Mouse (Mus musculus): ENCODE measurements around the gene Haus4. TPM values are rescaled to one million over a fixed set of nuclear protein-coding genes. Genes with fewer than 3 reads are reported as not detected.

Haus4 gene
- total and polyA plus RNA-seq, 2 experiments from 2014 or later, result 21.2 to 28.9 TPM

GRCm38 (mm10) chr14:54528446-54529111 is 25.8 kb downstream of the Haus4 start:
- Histone ChIP-seq H3K36me3 (ENCODE audit: insufficient read depth, low read length) (no peaks in the 10 kb centered on the region), H3K4me2 (ENCODE audit: low read depth, low read length) (0 out of 2 replicates have a peak overlapping the region, but pooled peaks have one; percentile 2), H3K9ac (replicated peaks; ENCODE audit: low read length) (no peak overlapping the region), H3K27ac (no peak overlapping the region), H3K9me3 (ENCODE audit: low read length) (no peaks in the 10 kb centered on the region), H3K27me3 (ENCODE audit: insufficient read depth, low read length) (no peaks in the 10 kb centered on the region), H3K4me3 (ENCODE audit: low read length) (no peak overlapping the region), H3K4me1 (ENCODE audit: insufficient read depth, low read length) (no peaks in the 10 kb centered on the region)
- 20% methylated on average over 17 of the region's 17 CpGs for WGBS
- peak; percentile 83 for TF ChIP-seq CTCF (IDR thresholded peaks at IDR 0.05; ENCODE audit: low read depth)
- ATAC-seq (peak; percentile 72), DNase-seq (ENCODE audit: low spot score) (peak; percentile 89)

- H3K9me3 ChIP-seq (ENCODE audit: low read length), result no peaks in the 10 kb centered on the region
- H3K4me3 ChIP-seq (ENCODE audit: low read length), result peak overlapping the region; percentile 43
- H3K4me1 ChIP-seq (ENCODE audit: insufficient read depth, low read length), result no peaks in the 10 kb centered on the region
- no peaks in the 10 kb centered on the region for H3K27me3 ChIP-seq (ENCODE audit: insufficient read depth, low read length)
- peak; percentile 19 for ATAC-seq
- WGBS, result 22% methylated on average over 5 of the region's 5 CpGs
- peak overlapping the region; percentile 72 for H3K4me2 ChIP-seq (ENCODE audit: low read depth, low read length)
- TF ChIP-seq CTCF (IDR thresholded peaks at IDR 0.05; ENCODE audit: low read depth), result no peak
- DNase-seq (ENCODE audit: low spot score), result no peak
- H3K9ac ChIP-seq (replicated peaks; ENCODE audit: low read length), result no peak overlapping the region
- peak overlapping the region; percentile 78; the same call in 1 of the 2 replicates for H3K27ac ChIP-seq
- H3K36me3 ChIP-seq (ENCODE audit: insufficient read depth, low read length), result no peaks in the 10 kb centered on the region
Observed at GRCm38 (mm10) chr14:54528007-54528393, 26.4 kb downstream of the Haus4 start.

GRCm38 (mm10) chr14:54527227-54528006 is 27.0 kb downstream of the Haus4 start:
- no peaks in the 10 kb centered on the region for H3K4me1 ChIP-seq (ENCODE audit: insufficient read depth, low read length)
- H3K27ac ChIP-seq, result peak overlapping the region; percentile 78
- peak overlapping the region; percentile 43 for H3K4me3 ChIP-seq (ENCODE audit: low read length)
- no peaks in the 10 kb centered on the region for H3K36me3 ChIP-seq (ENCODE audit: insufficient read depth, low read length)
- no peaks in the 10 kb centered on the region for H3K27me3 ChIP-seq (ENCODE audit: insufficient read depth, low read length)
- DNase-seq (ENCODE audit: low spot score), result peak; percentile 66
- H3K9me3 ChIP-seq (ENCODE audit: low read length), result no peaks in the 10 kb centered on the region
- peak overlapping the region; percentile 72 for H3K4me2 ChIP-seq (ENCODE audit: low read depth, low read length)
- H3K9ac ChIP-seq (replicated peaks; ENCODE audit: low read length), result peak overlapping the region; percentile 65
- 1% methylated on average over 18 of the region's 18 CpGs for WGBS
- peak; percentile 81 for ATAC-seq
- TF ChIP-seq CTCF (IDR thresholded peaks at IDR 0.05; ENCODE audit: low read depth), result peak; percentile 35

GRCm38 (mm10) chr14:54523600-54523999 is 30.8 kb downstream of the Haus4 start:
- Histone ChIP-seq H3K9me3 (ENCODE audit: low read length) (no peaks in the 10 kb centered on the region), H3K36me3 (ENCODE audit: insufficient read depth, low read length) (no peaks in the 10 kb centered on the region), H3K9ac (replicated peaks; ENCODE audit: low read length) (no peak overlapping the region), H3K27me3 (ENCODE audit: insufficient read depth, low read length) (no peaks in the 10 kb centered on the region), H3K4me3 (ENCODE audit: low read length) (no peak overlapping the region), H3K4me2 (ENCODE audit: low read depth, low read length) (no peak overlapping the region), H3K27ac (no peak overlapping the region), H3K4me1 (ENCODE audit: insufficient read depth, low read length) (no peaks in the 10 kb centered on the region)
- ATAC-seq (no peak), DNase-seq (ENCODE audit: low spot score) (peak; percentile 50)
- peak; percentile 61 for TF ChIP-seq CTCF (IDR thresholded peaks at IDR 0.05; ENCODE audit: low read depth)
- WGBS, result 26% methylated on average over 6 of the region's 6 CpGs

GRCm38 (mm10) chr14:54516710-54517310 is 37.6 kb downstream of the Haus4 start:
- Histone ChIP-seq H3K9ac (replicated peaks; ENCODE audit: low read length) (peak overlapping the region; percentile 66), H3K27me3 (ENCODE audit: insufficient read depth, low read length) (no peaks in the 10 kb centered on the region), H3K36me3 (ENCODE audit: insufficient read depth, low read length) (peaks cover 25% of the 10 kb centered on the region), H3K27ac (peak overlapping the region; percentile 81), H3K4me3 (ENCODE audit: low read length) (peak overlapping the region; percentile 68), H3K4me1 (ENCODE audit: insufficient read depth, low read length) (peaks cover 9% of the 10 kb centered on the region; the same call in 1 of the 2 replicates), H3K9me3 (ENCODE audit: low read length) (no peaks in the 10 kb centered on the region), H3K4me2 (ENCODE audit: low read depth, low read length) (peak overlapping the region; percentile 75)
- WGBS, result 5% methylated on average over 17 of the region's 17 CpGs
- no peak; the same call in 1 of the 2 replicates for ATAC-seq
- TF ChIP-seq CTCF (IDR thresholded peaks at IDR 0.05; ENCODE audit: low read depth), result peak; percentile 24
- no peak for DNase-seq (ENCODE audit: low spot score)

DNA sequence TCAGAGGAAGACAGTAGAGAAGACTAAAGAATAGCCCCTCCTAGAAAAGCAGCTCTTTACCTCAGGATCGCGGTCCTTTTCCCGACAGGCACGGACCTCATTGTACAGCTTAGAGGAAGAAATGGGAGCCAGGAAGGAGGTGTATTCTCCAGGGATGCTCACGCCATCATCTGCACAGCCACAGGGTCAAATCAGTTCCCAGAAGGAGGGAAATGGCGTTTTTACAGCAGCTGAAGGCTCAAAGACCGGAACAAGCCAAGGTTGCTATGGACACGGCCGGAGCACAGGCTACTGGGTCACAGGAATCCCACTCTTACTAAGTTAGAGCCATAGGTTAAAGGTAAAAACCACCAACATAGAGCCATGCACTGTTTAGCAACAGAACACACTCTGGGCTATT is 44.6 kb downstream of the Haus4 start:
- no peaks in the 10 kb centered on the region for H3K4me1 ChIP-seq (ENCODE audit: insufficient read depth, low read length)
- no peak overlapping the region for H3K4me3 ChIP-seq (ENCODE audit: low read length)
- H3K36me3 ChIP-seq (ENCODE audit: insufficient read depth, low read length), result peaks cover 76% of the 10 kb centered on the region
- no peak for ATAC-seq
- no peak for DNase-seq (ENCODE audit: low spot score)
- no peak overlapping the region for H3K9ac ChIP-seq (replicated peaks; ENCODE audit: low read length)
- no peak overlapping the region for H3K4me2 ChIP-seq (ENCODE audit: low read depth, low read length)
- TF ChIP-seq CTCF (IDR thresholded peaks at IDR 0.05; ENCODE audit: low read depth), result no peak
- no peak overlapping the region for H3K27ac ChIP-seq
- no peaks in the 10 kb centered on the region for H3K9me3 ChIP-seq (ENCODE audit: low read length)
- no peaks in the 10 kb centered on the region for H3K27me3 ChIP-seq (ENCODE audit: insufficient read depth, low read length)
- WGBS, result 89% methylated on average over 9 of the region's 9 CpGs
